Mouse (Mus musculus) neutrophil, adult 5-6 weeks (primary cell): ENCODE data around the gene Gm10663. TPM values are rescaled to one million over a fixed set of nuclear protein-coding genes. Genes with fewer than 3 reads are reported as not detected.

ENCODE experiments used
- ATAC-seq: fragments of 151-379, 151-347 bp; 2 replicates; pipeline ENCODE4 v1.8.0; 2017; ENCODE audit warnings: mild to moderate bottlenecking, moderate TSS enrichment; ENCODE audit not compliant: insufficient number of reproducible peaks, poor library complexity, low FRiP score, severe bottlenecking; ENCODE audit errors: extremely low read depth
- total RNA-seq: library from RNA; stranded (forward); fragments of 200-1000 nt; gene quantifications from 2 replicates; pipeline ENCODE4 v1.2.3, GENCODE M21; 2017

Gene Gm10663
- total RNA-seq, 1 experiment from 2014 or later, result not detected

GRCm38 (mm10) chr8:65070996-65071395, 3.8 kb upstream of the Gm10663 start:
- no peak for ATAC-seq

- no peak for ATAC-seq
These were observed 5.9 kb downstream of the Gm10663 start for GRCm38 (mm10) chr8:65080731-65081130.

DNA sequence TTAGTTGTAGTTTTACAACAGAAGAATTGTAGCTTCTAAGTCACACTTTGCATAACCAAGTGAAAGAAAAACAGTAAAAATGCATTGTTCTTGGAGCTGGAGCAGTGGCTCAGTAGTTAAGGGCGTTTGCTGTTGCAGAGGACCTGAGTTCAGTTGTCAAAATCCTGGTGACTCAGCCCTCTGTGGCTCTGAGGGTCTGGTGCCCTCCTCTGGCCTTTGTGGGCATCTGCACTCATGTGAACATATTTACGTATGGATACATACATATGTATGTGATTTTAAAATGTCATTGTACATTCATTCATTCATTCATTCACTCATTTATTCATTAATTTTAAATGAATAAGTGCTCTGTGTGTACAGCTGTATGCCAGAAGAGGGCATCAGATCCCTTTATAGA, 10.8 kb downstream of the Gm10663 start:
- ATAC-seq, result no peak

- no peak for ATAC-seq
These were observed 12.9 kb downstream of the Gm10663 start for GRCm38 (mm10) chr8:65087711-65088110.

DNA sequence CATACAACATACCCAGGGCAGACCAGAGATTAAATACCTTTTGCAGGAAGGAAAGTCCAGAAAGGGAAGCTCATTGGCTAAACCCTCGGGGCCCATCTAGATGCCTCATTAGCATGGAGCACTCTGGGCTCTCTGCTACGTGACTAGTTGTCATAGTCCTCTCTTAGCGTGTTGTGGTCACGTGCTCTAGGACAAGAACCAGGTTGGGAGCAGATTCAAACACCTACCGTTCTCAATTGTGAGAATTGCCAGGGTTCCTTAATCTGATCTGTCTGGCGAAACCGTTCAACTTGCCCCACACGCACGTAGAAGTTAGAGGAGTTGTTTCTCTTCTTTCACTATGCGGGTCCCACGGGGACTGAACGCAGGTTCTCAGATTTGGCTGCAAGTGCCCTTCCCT, 13.3 kb downstream of the Gm10663 start:
- no peak for ATAC-seq

DNA sequence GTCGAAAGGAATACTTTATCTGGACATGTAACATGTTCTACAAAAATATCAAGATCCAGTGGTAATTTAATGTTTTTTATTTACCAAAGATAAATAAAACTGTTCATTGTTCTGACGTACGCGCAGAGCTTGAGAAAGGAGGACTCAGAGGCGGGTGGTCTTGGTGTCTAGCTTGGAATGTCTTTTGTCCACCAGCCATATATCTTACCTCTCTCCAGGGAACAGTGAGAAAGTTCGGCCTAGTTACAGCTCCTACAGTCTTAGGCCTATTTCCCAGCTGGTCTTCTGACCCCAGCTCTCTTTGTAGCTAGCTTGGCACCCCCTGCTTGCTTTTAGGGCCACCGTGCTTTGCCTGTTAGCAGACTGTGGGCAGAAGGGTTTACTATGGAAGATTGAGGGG, 14.9 kb downstream of the Gm10663 start:
- no peak for ATAC-seq

- no peak for ATAC-seq
These were observed 23.1 kb downstream of the Gm10663 start for GRCm38 (mm10) chr8:65097760-65098415.

DNA sequence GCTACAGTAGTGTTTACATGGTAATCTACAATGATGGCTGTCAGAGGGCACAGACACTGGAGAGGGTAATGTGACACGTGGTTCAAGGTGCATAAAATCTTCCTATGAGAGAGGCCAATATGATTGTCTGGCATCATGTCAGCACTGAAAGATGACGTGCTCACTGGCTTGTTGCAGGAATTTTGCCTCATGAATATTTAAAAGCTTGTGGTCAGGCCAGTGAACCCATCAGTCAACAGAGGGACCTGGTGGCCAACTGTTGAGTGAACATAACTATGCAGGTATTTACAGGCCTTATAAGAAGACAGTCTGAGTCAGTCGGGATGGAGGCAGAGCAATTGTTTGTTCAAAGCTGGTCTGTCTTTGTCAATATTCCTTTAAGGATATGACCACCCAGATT, 24.9 kb downstream of the Gm10663 start:
- ATAC-seq, result no peak

- ATAC-seq, result no peak
These were observed 28.8 kb downstream of the Gm10663 start for GRCm38 (mm10) chr8:65103632-65104031.

DNA sequence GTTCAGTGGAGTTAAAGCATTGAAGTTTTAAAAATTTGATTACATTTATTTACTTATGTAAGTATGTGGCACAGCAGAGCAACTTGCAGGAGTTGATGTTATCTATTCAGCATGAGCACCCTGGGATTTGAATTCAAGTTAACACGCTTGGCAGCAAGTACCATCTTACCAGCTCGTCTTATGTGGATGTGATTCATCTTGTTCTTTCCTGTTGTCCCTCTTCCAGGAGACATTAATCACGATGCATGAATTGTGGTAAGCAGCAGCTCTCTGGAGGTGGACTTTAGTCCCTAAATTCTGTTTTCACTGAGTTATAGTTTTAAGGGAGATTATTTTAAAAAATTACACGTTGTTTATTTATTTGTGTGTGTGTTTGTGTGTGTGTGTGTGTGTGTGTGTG, 29.2 kb downstream of the Gm10663 start:
- no peak for ATAC-seq

- no peak for ATAC-seq
These were observed 33.3 kb downstream of the Gm10663 start for GRCm38 (mm10) chr8:65107936-65108718.

GRCm38 (mm10) chr8:65108936-65109335, 34.1 kb downstream of the Gm10663 start:
- no peak for ATAC-seq

- no peak for ATAC-seq
These were observed 35.5 kb downstream of the Gm10663 start for GRCm38 (mm10) chr8:65110285-65110691.

- no peak for ATAC-seq
These were observed 37.3 kb downstream of the Gm10663 start for GRCm38 (mm10) chr8:65112092-65112491.

- no peak for ATAC-seq
These were observed 51.2 kb downstream of the Gm10663 start for GRCm38 (mm10) chr8:65126014-65126413.

DNA sequence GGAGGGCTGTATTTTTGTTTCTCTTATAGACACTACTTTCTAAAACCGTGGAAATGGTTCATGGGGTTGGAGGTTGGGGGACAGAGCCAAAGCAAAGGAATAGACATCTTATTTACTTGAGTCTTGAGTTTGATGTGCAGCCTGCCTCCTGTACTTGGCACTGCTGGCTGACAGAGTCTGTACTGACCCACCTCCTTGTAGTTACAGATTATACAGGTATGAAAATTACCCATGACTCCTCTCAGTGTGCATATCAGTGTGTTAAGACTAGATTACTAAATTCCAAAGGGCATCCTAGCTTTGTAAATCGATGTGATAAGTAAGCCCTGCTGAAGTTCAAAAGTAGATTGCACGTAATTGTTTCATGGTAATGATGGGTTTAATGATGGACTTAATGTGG, 51.6 kb downstream of the Gm10663 start:
- no peak for ATAC-seq

Other genes with a start within 250 kb of the Gm10663 start
- 80.2 and 82.5 TPM in 2 replicates for gene Klhl2, start 225.0 kb upstream of the Gm10663 start, total RNA-seq
- 13.3 and 17.6 TPM in 2 replicates for gene Tmem192, start 127.8 kb upstream of the Gm10663 start, total RNA-seq
- not detected in 2 replicates for gene Trim75, start 87.2 kb upstream of the Gm10663 start, total RNA-seq
- gene Trim61, start 56.5 kb upstream of the Gm10663 start, total RNA-seq, result not detected in 2 replicates
- gene Trim60, start 56.4 kb upstream of the Gm10663 start, total RNA-seq, result not detected in 2 replicates
- gene Apela, start 37.7 kb upstream of the Gm10663 start, total RNA-seq, result not detected in 2 replicates
- not detected in 2 replicates for gene BC030870, start 54.5 kb downstream of the Gm10663 start, total RNA-seq